ENCODE assay signal across 27 mouse cellular contexts in genomic region chr7:34258407-34258806, GRCm38 (mm10). TPM values are rescaled to one million over a fixed set of nuclear protein-coding genes. Genes with fewer than 3 reads are reported as not detected.
A peak's percentile ranks its signal among the peaks of the same experiment; 100 is the strongest.
DNase-seq lines count a peak whose midpoint lies in the region; ATAC-seq lines count a peak whose summit lies in the region.
"Had no signal": no experiment of that assay in that cellular context is flagged by ENCODE, and none has a peak within 500 bp of the region (broad histone marks: within the 10 kb centered on the region; RNA-seq: fewer than 3 reads in every experiment).

No protein-coding gene starts in this region.

- peaks cover 42% of the 10 kb centered on the region for H3K36me3 ChIP-seq in embryonic facial prominence, embryonic 12.5 days
- H3K36me3 ChIP-seq in limb, embryonic 10.5 days, result peaks cover 66% of the 10 kb centered on the region
- peaks cover 44% of the 10 kb centered on the region for H3K36me3 ChIP-seq in limb, embryonic 15.5 days

- WGBS in embryonic facial prominence, embryonic 12.5 days, result 38% methylated on average over 1 of the region's 1 CpGs
- WGBS in limb, embryonic 10.5 days, result 86% methylated on average over 1 of the region's 1 CpGs
- 42% methylated on average over 1 of the region's 1 CpGs for WGBS in limb, embryonic 15.5 days

- H3K9ac ChIP-seq in embryonic facial prominence, embryonic 12.5 days, result no peak overlapping the region
- H3K9ac ChIP-seq in limb, embryonic 15.5 days, result no peak overlapping the region
- H3K9ac ChIP-seq: forebrain, embryonic 13.5 days; forebrain, postnatal 0 days; heart, embryonic 15.5 days; hindbrain, embryonic 13.5 days had no signal

- peak overlapping the region; percentile 30; the same call in 1 of the 2 replicates for H3K27ac ChIP-seq in embryonic facial prominence, embryonic 12.5 days
- H3K27ac ChIP-seq in limb, embryonic 10.5 days, result peak overlapping the region; percentile 25; the same call in 1 of the 2 replicates
- H3K27ac ChIP-seq in limb, embryonic 15.5 days, result 0 out of 2 replicates have a peak overlapping the region, but pooled peaks have one; percentile 5
- H3K27ac ChIP-seq: forebrain, embryonic 13.5 days; heart, embryonic 15.5 days; hindbrain, embryonic 13.5 days; hindbrain, postnatal 0 days had no signal

- H3K27me3 ChIP-seq in embryonic facial prominence, embryonic 12.5 days, result no peaks in the 10 kb centered on the region
- H3K27me3 ChIP-seq in limb, embryonic 10.5 days (ENCODE audit: low read depth, poor library complexity, severe bottlenecking), result no peaks in the 10 kb centered on the region
- H3K27me3 ChIP-seq in limb, embryonic 15.5 days, result no peaks in the 10 kb centered on the region
- H3K27me3 ChIP-seq: forebrain, embryonic 13.5 days; heart, embryonic 15.5 days; hindbrain, embryonic 13.5 days had no signal

- no peaks in the 10 kb centered on the region for H3K9me3 ChIP-seq in embryonic facial prominence, embryonic 12.5 days
- no peaks in the 10 kb centered on the region for H3K9me3 ChIP-seq in limb, embryonic 10.5 days (replicated peaks)
- no peaks in the 10 kb centered on the region for H3K9me3 ChIP-seq in limb, embryonic 15.5 days
- H3K9me3 ChIP-seq: forebrain, embryonic 13.5 days; G1E; heart, embryonic 15.5 days; hindbrain, embryonic 13.5 days had no signal

- H3K4me3 ChIP-seq in embryonic facial prominence, embryonic 12.5 days, result no peak overlapping the region
- H3K4me3 ChIP-seq in limb, embryonic 10.5 days, result no peak overlapping the region
- H3K4me3 ChIP-seq in limb, embryonic 15.5 days, result no peak overlapping the region
- H3K4me3 ChIP-seq: forebrain, embryonic 13.5 days; heart, adult 2 months; heart, embryonic 15.5 days; hindbrain, embryonic 13.5 days had no signal

- no peak overlapping the region for H3K4me2 ChIP-seq in embryonic facial prominence, embryonic 12.5 days (replicated peaks)
- no peak overlapping the region for H3K4me2 ChIP-seq in limb, embryonic 15.5 days
- H3K4me2 ChIP-seq: forebrain, embryonic 13.5 days; heart, embryonic 11.5 days; heart, embryonic 15.5 days; hindbrain, embryonic 13.5 days had no signal

- H3K4me1 ChIP-seq in embryonic facial prominence, embryonic 12.5 days, result peaks cover 3% of the 10 kb centered on the region; the same call in 1 of the 2 replicates
- peaks cover 8% of the 10 kb centered on the region; the same call in 1 of the 2 replicates for H3K4me1 ChIP-seq in limb, embryonic 10.5 days
- 0 out of 2 replicates have a peak, but pooled peaks cover 2% of the 10 kb centered on the region for H3K4me1 ChIP-seq in limb, embryonic 15.5 days
- H3K4me1 ChIP-seq: forebrain, embryonic 13.5 days; heart, embryonic 15.5 days; hindbrain, embryonic 13.5 days had no signal

- DNase-seq in embryo, embryonic 11 days, result peak; percentile 21
- no peak for DNase-seq in embryo, embryonic 10 days (ENCODE audit: low spot score)
- DNase-seq in limb, embryonic 10.5 days (ENCODE audit: low spot score), result no peak
- DNase-seq in spleen, postnatal 4 days (ENCODE audit: low spot score in 2 of 2), result no peak
- DNase-seq: adrenal gland, postnatal 10 days; B cell, adult 2 months; cerebellum, adult 18-20 months; cerebellum, postnatal 10 days; forebrain, postnatal 0 days; gastrocnemius, postnatal 14 days; heart, adult 2 months; heart, postnatal 14 days had no signal

- no peak for ATAC-seq in embryonic facial prominence, embryonic 12.5 days (ENCODE audit: insufficient number of reproducible peaks, insufficient read depth, low FRiP score, low TSS enrichment)
- ATAC-seq in limb, embryonic 15.5 days (ENCODE audit: insufficient number of reproducible peaks, low FRiP score, low TSS enrichment, low read depth), result 0 out of 2 replicates have a peak, but pooled peaks have one; percentile 30
- no peak for ATAC-seq in megakaryocyte progenitor cell, adult 5-6 weeks (replicated peaks; ENCODE audit: poor library complexity)
- ATAC-seq: CD4-positive, CD25-positive, alpha-beta regulatory T cell, adult 4 months; forebrain, embryonic 13.5 days; forebrain, postnatal 0 days; hindbrain, postnatal 0 days had no signal

RNA-seq across cellular contexts. Expression of gene Gm6096, which starts 7.6 kb away (rescaled TPM):
- polyA plus RNA-seq in embryonic facial prominence, embryonic 12.5 days (2016; fragmentation: Nextera tagmentation; extraction: Ambion mirVana), result not detected in 2 replicates
- 0.38 TPM in 1 of 2 replicates, not detected in the other for polyA plus RNA-seq in limb, embryonic 10.5 days (2016; fragmentation: Nextera tagmentation; extraction: Ambion mirVana)
- polyA plus RNA-seq in limb, embryonic 15.5 days (2015; fragmentation: Nextera tagmentation; extraction: Ambion mirVana), result not detected in 2 replicates
- not detected in 2 replicates for total RNA-seq in megakaryocyte progenitor cell, adult 5-6 weeks (2015)
- total RNA-seq in megakaryocyte progenitor cell, adult 5-6 weeks (2017), result not detected in 2 replicates
- total RNA-seq: adrenal gland, postnatal 10 days; adrenal gland, postnatal 4 days; forebrain, postnatal 0 days; G1E; gastrocnemius, postnatal 14 days; heart, adult 2 months; heart, postnatal 14 days; hematopoietic stem cell, adult 5-6 weeks; hindbrain, postnatal 0 days had no signal
- polyA plus RNA-seq: brain, embryonic 14.5 days; forebrain, embryonic 13.5 days; forebrain, postnatal 0 days; G1E; gonadal fat pad, adult 2 months; heart, adult 2 months; hindbrain, embryonic 13.5 days; hindbrain, postnatal 0 days; intestine, embryonic 14.5 days had no signal

RNA-seq across cellular contexts. Expression of gene Gpi1, which starts 28.3 kb away (rescaled TPM):
- 255 and 263 TPM in 2 replicates for polyA plus RNA-seq in embryonic facial prominence, embryonic 12.5 days (2016; fragmentation: Nextera tagmentation; extraction: Ambion mirVana)
- polyA plus RNA-seq in limb, embryonic 10.5 days (2016; fragmentation: Nextera tagmentation; extraction: Ambion mirVana), result 291 and 361 TPM in 2 replicates
- polyA plus RNA-seq in limb, embryonic 15.5 days (2015; fragmentation: Nextera tagmentation; extraction: Ambion mirVana), result 288 and 306 TPM in 2 replicates
- 573 and 626 TPM in 2 replicates for total RNA-seq in megakaryocyte progenitor cell, adult 5-6 weeks (2015)
- total RNA-seq in megakaryocyte progenitor cell, adult 5-6 weeks (2017), result 615 and 714 TPM in 2 replicates

RNA-seq across cellular contexts. Expression of gene 4931406P16Rik, which starts 54.9 kb away (rescaled TPM):
- 26.3 and 28.6 TPM in 2 replicates for polyA plus RNA-seq in embryonic facial prominence, embryonic 12.5 days (2016; fragmentation: Nextera tagmentation; extraction: Ambion mirVana)
- polyA plus RNA-seq in limb, embryonic 10.5 days (2016; fragmentation: Nextera tagmentation; extraction: Ambion mirVana), result 22.8 and 27.2 TPM in 2 replicates
- 30.3 and 30.5 TPM in 2 replicates for polyA plus RNA-seq in limb, embryonic 15.5 days (2015; fragmentation: Nextera tagmentation; extraction: Ambion mirVana)
- total RNA-seq in megakaryocyte progenitor cell, adult 5-6 weeks (2015), result 16.4 and 18.7 TPM in 2 replicates
- 12.0 and 12.2 TPM in 2 replicates for total RNA-seq in megakaryocyte progenitor cell, adult 5-6 weeks (2017)
